Mouse (Mus musculus) neural tube, embryonic 15.5 days (tissue): ENCODE data around the gene Crtam. TPM values are rescaled to one million over a fixed set of nuclear protein-coding genes. Genes with fewer than 3 reads are reported as not detected.

Experiments used
- ATAC-seq: fragments of 200-750 bp; cut with Nextera tagmentation; 2 replicates; pipeline ENCODE4 v1.8.0; 2017; ENCODE audit warnings: mild to moderate bottlenecking, moderate TSS enrichment, moderate library complexity; ENCODE audit not compliant: low FRiP score
- H3K27ac ChIP-seq: fragments of 300-500 bp; sonication (generic); replicated peaks from 2 replicates; pipeline ENCODE4 v1.5.1; 2015; ENCODE audit warnings: mild to moderate bottlenecking, inconsistent platforms
- H3K27me3 ChIP-seq: fragments of 300-500 bp; sonication (generic); replicated peaks from 2 replicates; pipeline ENCODE4 v1.6.1; 2015; ENCODE audit warnings: inconsistent platforms
- H3K36me3 ChIP-seq: fragments of 300-500 bp; sonication (generic); 2 replicates; pipeline ENCODE4 v1.6.1; 2015; ENCODE audit warnings: inconsistent platforms
- H3K4me1 ChIP-seq: fragments of 300-500 bp; sonication (generic); 2 replicates; pipeline ENCODE4 v1.6.1; 2015; ENCODE audit warnings: inconsistent platforms
- H3K4me2 ChIP-seq: fragments of 300-500 bp; sonication (generic); 2 replicates; pipeline ENCODE4 v1.6.1; 2015; ENCODE audit warnings: inconsistent platforms, mild to moderate bottlenecking, moderate library complexity
- H3K4me3 ChIP-seq: fragments of 300-500 bp; sonication (generic); replicated peaks from 2 replicates; pipeline ENCODE4 v1.5.1; 2015; ENCODE audit warnings: mild to moderate bottlenecking, inconsistent platforms
- H3K9ac ChIP-seq: fragments of 300-500 bp; sonication (generic); replicated peaks from 2 replicates; pipeline ENCODE4 v1.6.1; 2015; ENCODE audit warnings: mild to moderate bottlenecking, inconsistent platforms
- H3K9me3 ChIP-seq: fragments of 300-500 bp; sonication (generic); replicated peaks from 2 replicates; pipeline ENCODE4 v1.6.1; 2016; ENCODE audit warnings: inconsistent platforms
- WGBS: fragments of 180-500 bp; shearing (Covaris S2); methylation state at CpG from one replicate; pipeline ENCODE4 v1.1.7; 2015; ENCODE audit warnings: mixed read lengths; 5-methylcytosine and 5-hydroxymethylcytosine counted together
- polyA plus RNA-seq: library from polyadenylated mRNA; unstranded; fragments of >200 nt; fragmentation: Nextera tagmentation; extraction: Ambion mirVana; gene quantifications from 2 replicates; pipeline ENCODE4 v1.2.1, GENCODE M21; 2015

The Crtam gene
- polyA plus RNA-seq, 1 experiment from 2014 or later: 0.15 TPM

GRCm38 (mm10) chr9:40949039-40949615, 55.3 kb downstream of the Crtam start:
- 0 out of 2 replicates have a peak overlapping the region, but pooled peaks have one; percentile 10 for H3K4me3 ChIP-seq
- H3K4me1 ChIP-seq: peaks cover 6% of the 10 kb centered on the region
- no peak overlapping the region; the same call in 1 of the 2 replicates for H3K27ac ChIP-seq
- ATAC-seq: 0 out of 2 replicates have a peak, but pooled peaks have one; percentile 28
- H3K4me2 ChIP-seq: peak overlapping the region; percentile 49
- no peak overlapping the region for H3K9ac ChIP-seq
- whole genome bisulfite sequencing: 12% methylated on average over 18 of the region's 18 CpGs
- no peaks in the 10 kb centered on the region for H3K36me3 ChIP-seq
- no peaks in the 10 kb centered on the region for H3K9me3 ChIP-seq
- no peaks in the 10 kb centered on the region for H3K27me3 ChIP-seq

- Histone ChIP-seq H3K9me3 (no peaks in the 10 kb centered on the region), H3K4me2 (no peak overlapping the region), H3K9ac (no peak overlapping the region), H3K36me3 (no peaks in the 10 kb centered on the region), H3K4me3 (no peak overlapping the region), H3K4me1 (peaks cover 6% of the 10 kb centered on the region), H3K27me3 (no peaks in the 10 kb centered on the region), H3K27ac (peak overlapping the region; percentile 13; the same call in 1 of the 2 replicates)
- WGBS: 67% methylated on average over 6 of the region's 6 CpGs
- ATAC-seq: no peak
These were observed 56.0 kb downstream of the Crtam start for GRCm38 (mm10) chr9:40948473-40948872.

GRCm38 (mm10) chr9:40947131-40947530, 57.3 kb downstream of the Crtam start:
- WGBS: 74% methylated on average over 4 of the region's 4 CpGs
- no peaks in the 10 kb centered on the region for H3K36me3 ChIP-seq
- H3K9me3 ChIP-seq: no peaks in the 10 kb centered on the region
- no peak overlapping the region for H3K4me3 ChIP-seq
- peaks cover 6% of the 10 kb centered on the region for H3K4me1 ChIP-seq
- H3K27me3 ChIP-seq: no peaks in the 10 kb centered on the region
- ATAC-seq: no peak
- H3K9ac ChIP-seq: no peak overlapping the region
- H3K27ac ChIP-seq: no peak overlapping the region
- H3K4me2 ChIP-seq: no peak overlapping the region

- Histone ChIP-seq H3K4me3 (no peak overlapping the region), H3K4me2 (no peak overlapping the region), H3K9ac (no peak overlapping the region), H3K4me1 (no peaks in the 10 kb centered on the region), H3K27ac (no peak overlapping the region), H3K36me3 (no peaks in the 10 kb centered on the region), H3K9me3 (no peaks in the 10 kb centered on the region), H3K27me3 (0 out of 2 replicates have a peak, but pooled peaks cover 2% of the 10 kb centered on the region)
- ATAC-seq: no peak
- 50% methylated on average over 7 of the region's 7 CpGs for whole genome bisulfite sequencing
These were observed 67.0 kb downstream of the Crtam start for GRCm38 (mm10) chr9:40937425-40937824.

- H3K27ac ChIP-seq: no peak overlapping the region
- no peak overlapping the region for H3K4me2 ChIP-seq
- no peaks in the 10 kb centered on the region for H3K36me3 ChIP-seq
- H3K4me1 ChIP-seq: no peaks in the 10 kb centered on the region
- 72% methylated on average over 3 of the region's 3 CpGs for whole genome bisulfite sequencing
- H3K27me3 ChIP-seq: no peaks in the 10 kb centered on the region
- no peaks in the 10 kb centered on the region for H3K9me3 ChIP-seq
- no peak for ATAC-seq
- no peak overlapping the region for H3K9ac ChIP-seq
- no peak overlapping the region for H3K4me3 ChIP-seq
These were observed 71.1 kb downstream of the Crtam start for GRCm38 (mm10) chr9:40933323-40933722.

- Histone ChIP-seq H3K27ac (no peak overlapping the region), H3K9me3 (no peaks in the 10 kb centered on the region), H3K36me3 (no peaks in the 10 kb centered on the region), H3K27me3 (no peaks in the 10 kb centered on the region), H3K4me3 (no peak overlapping the region), H3K4me1 (no peaks in the 10 kb centered on the region), H3K9ac (no peak overlapping the region), H3K4me2 (no peak overlapping the region)
- ATAC-seq: no peak
- 66% methylated on average over 17 of the region's 17 CpGs for WGBS
These were observed 77.0 kb downstream of the Crtam start for GRCm38 (mm10) chr9:40927351-40927980.

Other genes with a start within 250 kb of the Crtam start
- gene Hspa8, start 203.6 kb downstream of the Crtam start, polyA plus RNA-seq: 3,055 and 3,120 TPM in 2 replicates
- not detected in 2 replicates for gene Bsx, start 130.5 kb downstream of the Crtam start, polyA plus RNA-seq
- 1.3 TPM in 2 replicates for gene Jhy, start 40.5 kb downstream of the Crtam start, polyA plus RNA-seq
- gene Ubash3b, start 157.1 kb upstream of the Crtam start, polyA plus RNA-seq: 23.7 and 28.4 TPM in 2 replicates